Mouse (Mus musculus) heart, embryonic 12.5 days (tissue): ENCODE measurements around the gene Lmln. TPM values are rescaled to one million over a fixed set of nuclear protein-coding genes. Genes with fewer than 3 reads are reported as not detected.

ENCODE experiments used
- ATAC-seq: fragments of 200-750 bp; cut with Nextera tagmentation; 2 replicates; pipeline ENCODE4 v1.8.0; 2017; ENCODE audit warnings: moderate TSS enrichment, moderate library complexity; ENCODE audit not compliant: insufficient number of reproducible peaks, low FRiP score
- H3K27ac ChIP-seq: fragments of 300-500 bp; sonication (generic); 2 replicates; pipeline ENCODE4 v1.5.1; 2016; ENCODE audit warnings: mild to moderate bottlenecking, moderate library complexity; ENCODE audit not compliant: poor library complexity, severe bottlenecking
- H3K27me3 ChIP-seq: fragments of 300-500 bp; sonication (generic); replicated peaks from 2 replicates; pipeline ENCODE4 v1.6.1; 2016; ENCODE audit warnings: mild to moderate bottlenecking, moderate library complexity
- H3K36me3 ChIP-seq: fragments of 300-500 bp; sonication (generic); 2 replicates; pipeline ENCODE4 v1.6.1; 2016; ENCODE audit warnings: mild to moderate bottlenecking, moderate library complexity
- H3K4me1 ChIP-seq: fragments of 300-500 bp; sonication (generic); replicated peaks from 2 replicates; pipeline ENCODE4 v1.6.1; 2016; ENCODE audit warnings: mild to moderate bottlenecking
- H3K4me2 ChIP-seq: fragments of 300-500 bp; sonication (generic); 2 replicates; pipeline ENCODE4 v1.6.1; 2016; ENCODE audit warnings: mild to moderate bottlenecking, moderate library complexity
- H3K4me3 ChIP-seq: fragments of 300-500 bp; sonication (generic); 2 replicates; pipeline ENCODE4 v1.5.1; 2016; ENCODE audit warnings: mild to moderate bottlenecking
- H3K9ac ChIP-seq: fragments of 300-500 bp; sonication (generic); 2 replicates; pipeline ENCODE4 v1.6.1; 2016; ENCODE audit warnings: mild to moderate bottlenecking, moderate library complexity
- H3K9me3 ChIP-seq: fragments of 300-500 bp; sonication (generic); replicated peaks from 2 replicates; pipeline ENCODE4 v1.6.1; 2016; ENCODE audit warnings: mild to moderate bottlenecking, moderate library complexity
- WGBS: fragments of 180-500 bp; shearing (Covaris S2); methylation state at CpG from one replicate; pipeline ENCODE4 v1.1.7; 2016; 5-methylcytosine and 5-hydroxymethylcytosine counted together
- polyA plus RNA-seq: library from polyadenylated mRNA; unstranded; fragments of >200 nt; fragmentation: Nextera tagmentation; extraction: Ambion mirVana; gene quantifications from 2 replicates; pipeline ENCODE4 v1.2.1, GENCODE M21; 2016

Gene Lmln
- 2.0 and 3.2 TPM in 2 replicates for polyA plus RNA-seq

GRCm38 (mm10) chr16:33062024-33062681 is at the start of gene Lmln:
Gene Lmln (plus strand): TSS chr16:33062521.
- under 1% methylated on average over 62 of the region's 64 CpGs for WGBS
- H3K4me1 ChIP-seq: peaks cover 23% of the 10 kb centered on the region

GRCm38 (mm10) chr16:33013801-33014200 is 48.5 kb upstream of the Lmln start:
- Histone ChIP-seq H3K4me3 (no peak overlapping the region), H3K9ac (no peak overlapping the region), H3K27ac (no peak overlapping the region), H3K4me2 (no peak overlapping the region), H3K27me3 (no peaks in the 10 kb centered on the region), H3K4me1 (no peaks in the 10 kb centered on the region), H3K36me3 (peaks cover 74% of the 10 kb centered on the region), H3K9me3 (no peaks in the 10 kb centered on the region)
- WGBS: 92% methylated on average over 5 of the region's 5 CpGs
- ATAC-seq: no peak

More at GRCm38 (mm10) chr16:33062024-33062681, at the start of gene Lmln:
- H3K9me3 ChIP-seq: no peaks in the 10 kb centered on the region
- peak within 1 kb of the TSS; percentile 89 for H3K27ac ChIP-seq
- H3K9ac ChIP-seq: peak within 1 kb of the TSS; percentile 84
- ATAC-seq: peak; percentile 98
- H3K36me3 ChIP-seq: peaks cover 37% of the 10 kb centered on the region
- no peaks in the 10 kb centered on the region for H3K27me3 ChIP-seq
- H3K4me2 ChIP-seq: peak within 1 kb of the TSS; percentile 78
- H3K4me3 ChIP-seq: peak within 1 kb of the TSS; percentile 80

- Histone ChIP-seq H3K4me3 (no peak overlapping the region), H3K9ac (no peak overlapping the region), H3K27ac (no peak overlapping the region), H3K4me1 (no peaks in the 10 kb centered on the region), H3K36me3 (peaks cover 63% of the 10 kb centered on the region), H3K4me2 (no peak overlapping the region), H3K9me3 (no peaks in the 10 kb centered on the region), H3K27me3 (no peaks in the 10 kb centered on the region)
- WGBS: 86% methylated on average over 1 of the region's 1 CpGs
- no peak for ATAC-seq
Measured at GRCm38 (mm10) chr16:33014921-33015320, 47.4 kb upstream of the Lmln start.

- Histone ChIP-seq H3K4me1 (no peaks in the 10 kb centered on the region), H3K27ac (no peak overlapping the region), H3K27me3 (no peaks in the 10 kb centered on the region), H3K4me2 (no peak overlapping the region), H3K4me3 (no peak overlapping the region), H3K9me3 (no peaks in the 10 kb centered on the region), H3K36me3 (peaks cover 58% of the 10 kb centered on the region), H3K9ac (no peak overlapping the region)
- WGBS: 92% methylated on average over 3 of the region's 3 CpGs
- ATAC-seq: no peak
Measured at GRCm38 (mm10) chr16:33015396-33015907, 46.9 kb upstream of the Lmln start.

GRCm38 (mm10) chr16:33015986-33016385 is 46.3 kb upstream of the Lmln start:
- Histone ChIP-seq H3K36me3 (peaks cover 52% of the 10 kb centered on the region), H3K4me1 (no peaks in the 10 kb centered on the region), H3K27ac (no peak overlapping the region), H3K9ac (no peak overlapping the region), H3K4me3 (no peak overlapping the region), H3K4me2 (no peak overlapping the region), H3K27me3 (no peaks in the 10 kb centered on the region), H3K9me3 (no peaks in the 10 kb centered on the region)
- no peak for ATAC-seq
- WGBS: 85% methylated on average over 2 of the region's 2 CpGs

GRCm38 (mm10) chr16:33017677-33018349 is 44.5 kb upstream of the Lmln start:
- H3K4me1 ChIP-seq: no peaks in the 10 kb centered on the region
- H3K4me3 ChIP-seq: no peak overlapping the region
- H3K36me3 ChIP-seq: peaks cover 38% of the 10 kb centered on the region
- 88% methylated on average over 5 of the region's 5 CpGs for WGBS
- H3K9me3 ChIP-seq: no peaks in the 10 kb centered on the region
- ATAC-seq: no peak
- no peak overlapping the region for H3K4me2 ChIP-seq
- no peak overlapping the region for H3K27ac ChIP-seq
- no peaks in the 10 kb centered on the region for H3K27me3 ChIP-seq
- no peak overlapping the region for H3K9ac ChIP-seq

- Histone ChIP-seq H3K4me1 (no peaks in the 10 kb centered on the region), H3K4me3 (no peak overlapping the region), H3K9me3 (no peaks in the 10 kb centered on the region), H3K27ac (no peak overlapping the region), H3K27me3 (no peaks in the 10 kb centered on the region), H3K9ac (no peak overlapping the region), H3K4me2 (no peak overlapping the region), H3K36me3 (peaks cover 24% of the 10 kb centered on the region)
- 73% methylated on average over 21 of the region's 21 CpGs for WGBS
- no peak for ATAC-seq
Measured at GRCm38 (mm10) chr16:33019117-33019770, 43.1 kb upstream of the Lmln start.

- 64% methylated on average over 3 of the region's 3 CpGs for WGBS
- no peak overlapping the region for H3K27ac ChIP-seq
- no peak overlapping the region for H3K9ac ChIP-seq
- H3K9me3 ChIP-seq: no peaks in the 10 kb centered on the region
- H3K27me3 ChIP-seq: no peaks in the 10 kb centered on the region
- peaks cover 8% of the 10 kb centered on the region; the same call in 1 of the 2 replicates for H3K36me3 ChIP-seq
- no peak overlapping the region for H3K4me2 ChIP-seq
- no peak overlapping the region for H3K4me3 ChIP-seq
- 0 out of 2 replicates have a peak, but pooled peaks cover 3% of the 10 kb centered on the region for H3K4me1 ChIP-seq
- no peak for ATAC-seq
Measured at GRCm38 (mm10) chr16:33021381-33021780, 40.9 kb upstream of the Lmln start.

- ATAC-seq: peak; percentile 69; the same call in 1 of the 2 replicates
- 0 out of 2 replicates have a peak, but pooled peaks cover 3% of the 10 kb centered on the region for H3K4me1 ChIP-seq
- no peak overlapping the region for H3K4me3 ChIP-seq
- H3K9me3 ChIP-seq: no peaks in the 10 kb centered on the region
- no peak overlapping the region for H3K9ac ChIP-seq
- 4% methylated on average over 4 of the region's 4 CpGs for WGBS
- no peaks in the 10 kb centered on the region for H3K36me3 ChIP-seq
- no peak overlapping the region for H3K27ac ChIP-seq
- H3K4me2 ChIP-seq: no peak overlapping the region
- H3K27me3 ChIP-seq: no peaks in the 10 kb centered on the region
Measured at GRCm38 (mm10) chr16:33023750-33024149, 38.6 kb upstream of the Lmln start.

GRCm38 (mm10) chr16:33024456-33025104 is 37.7 kb upstream of the Lmln start:
- Histone ChIP-seq H3K4me3 (no peak overlapping the region), H3K9me3 (no peaks in the 10 kb centered on the region), H3K4me1 (0 out of 2 replicates have a peak, but pooled peaks cover 3% of the 10 kb centered on the region), H3K27me3 (no peaks in the 10 kb centered on the region), H3K4me2 (no peak overlapping the region), H3K36me3 (no peaks in the 10 kb centered on the region), H3K27ac (no peak overlapping the region), H3K9ac (no peak overlapping the region)
- ATAC-seq: no peak
- 63% methylated on average over 8 of the region's 8 CpGs for WGBS
